Mouse (Mus musculus): ENCODE results near the gene Abhd17a.

DNA sequence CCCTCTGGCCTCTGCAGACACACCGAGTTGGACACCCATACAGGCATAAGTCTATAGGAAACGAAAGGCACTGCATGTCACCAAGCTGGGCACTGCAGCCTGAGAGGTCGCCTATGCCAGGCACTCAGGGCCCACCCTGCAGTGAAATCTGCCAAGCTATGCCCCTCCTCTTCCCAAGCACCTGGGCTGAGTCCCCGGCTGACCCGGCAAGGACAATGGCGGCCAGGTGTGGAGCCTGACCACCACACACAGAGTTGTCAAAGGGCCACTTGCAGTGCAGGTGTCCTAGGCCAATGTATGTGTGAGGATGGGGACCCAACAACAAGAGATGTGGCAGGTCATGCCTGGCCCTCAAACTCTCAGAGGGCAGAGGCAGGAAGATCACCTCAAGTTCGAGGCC lies 30.7 kb downstream of the Abhd17a start:
- TF ChIP-seq CTCF (IDR thresholded peaks at IDR 0.05; ENCODE audit: low read depth), result no peak
- TF ChIP-seq EP300 (optimal IDR thresholded peaks at IDR 0.05), result no peak

All from stomach, postnatal 0 days (tissue).